Mouse (Mus musculus): Measurements from ENCODE around the gene Pecam1.
"Not testable (repeated sequence)": the region's sequence is repeated elsewhere in the genome, so short reads cannot be mapped to it uniquely, and the experiment has no call there.

The Pecam1 gene

DNA sequence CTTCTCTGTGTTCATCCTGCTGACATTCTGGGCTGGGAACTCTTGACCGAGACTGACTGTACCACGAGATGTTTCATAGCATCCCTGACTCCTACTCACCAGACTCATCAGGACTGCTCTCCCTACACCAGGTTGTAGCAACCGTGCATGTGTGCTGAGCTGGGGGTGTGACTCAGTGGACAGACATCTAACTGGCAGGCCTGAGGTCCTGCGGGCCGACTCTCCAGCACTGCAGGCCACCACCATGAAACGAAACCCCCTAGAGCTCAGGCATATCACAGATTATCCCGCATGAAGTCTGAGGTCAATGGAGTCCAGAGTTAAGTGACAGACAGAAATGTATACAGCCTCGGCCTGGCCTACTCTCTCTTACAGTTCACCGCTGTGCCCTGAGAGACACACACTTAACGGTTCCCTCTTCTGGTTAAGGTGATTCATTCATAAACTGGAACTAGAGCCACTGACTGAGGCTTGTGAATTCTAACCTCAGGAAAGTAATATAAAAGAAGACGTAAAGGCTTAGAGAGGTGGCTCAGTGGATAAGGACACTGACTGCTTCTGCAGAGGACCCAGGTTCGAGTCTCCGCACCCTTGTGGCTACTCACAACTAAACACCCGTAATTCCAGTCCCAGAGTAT is 83.8 kb downstream of the Pecam1 start:
- DNase-seq (ENCODE audit: low spot score in 2 of 2): no peak

DNA sequence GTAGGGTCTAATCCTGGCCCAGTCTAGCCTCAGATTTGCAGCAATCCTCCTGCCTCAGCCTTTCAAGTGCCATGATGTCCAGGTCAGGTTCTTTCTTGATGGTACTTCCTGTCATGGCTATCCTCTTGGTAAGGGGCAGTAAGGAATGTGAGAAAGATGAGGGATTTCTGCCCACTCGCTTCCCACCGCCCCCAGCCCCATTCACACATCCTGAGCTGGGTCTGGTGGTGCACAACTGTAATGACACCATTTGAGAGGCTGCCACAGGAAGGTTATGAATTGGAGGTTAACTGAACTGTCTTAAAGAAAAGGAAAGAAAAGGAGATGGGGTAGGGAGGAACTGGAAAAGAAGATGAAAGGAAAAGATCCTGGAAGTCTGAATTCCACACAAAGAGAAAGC is 84.6 kb downstream of the Pecam1 start:
- no peak for DNase-seq (ENCODE audit: low spot score in 2 of 2)

DNA sequence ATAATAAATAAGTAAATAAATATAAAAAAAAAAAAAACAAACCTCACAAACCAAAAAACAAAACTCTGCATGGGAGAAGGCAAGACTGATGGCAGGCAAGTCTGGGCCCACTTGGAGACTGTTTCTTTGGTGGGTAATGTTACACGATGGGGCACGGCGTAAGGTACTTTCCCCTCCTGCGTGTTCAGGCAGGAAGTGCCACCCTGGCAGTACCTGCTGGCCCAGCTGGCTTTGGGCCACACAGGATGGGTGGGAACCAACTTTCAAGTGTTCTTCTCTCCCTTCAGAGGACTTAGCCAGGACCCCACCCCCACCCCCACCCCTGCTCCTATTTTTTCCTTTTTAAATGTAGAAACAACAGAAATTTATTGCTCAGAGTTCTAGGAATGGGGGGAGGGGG is 85.1 kb downstream of the Pecam1 start:
- no peak for DNase-seq (ENCODE audit: low spot score in 2 of 2)

DNA sequence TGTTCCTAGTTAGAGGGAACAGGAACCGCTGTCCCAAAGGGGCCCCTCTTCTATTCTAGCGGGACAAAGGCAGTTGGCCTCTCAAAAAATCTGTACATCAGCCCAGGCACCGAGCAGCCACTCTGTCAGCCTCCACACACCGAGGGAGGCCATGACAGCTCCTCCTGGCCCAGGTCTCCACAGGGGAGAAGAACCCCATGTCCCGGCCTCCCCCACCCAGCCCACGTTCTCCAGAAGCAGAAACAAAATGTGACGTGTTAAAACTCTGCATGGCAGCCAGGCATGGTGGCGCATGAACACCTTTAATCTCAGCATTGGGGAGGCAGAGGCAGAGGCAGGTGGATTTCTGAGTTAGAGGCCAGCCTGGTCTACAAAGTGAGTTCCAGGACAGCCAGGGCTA is 85.7 kb downstream of the Pecam1 start:
- no peak for DNase-seq (ENCODE audit: low spot score in 2 of 2)

DNA sequence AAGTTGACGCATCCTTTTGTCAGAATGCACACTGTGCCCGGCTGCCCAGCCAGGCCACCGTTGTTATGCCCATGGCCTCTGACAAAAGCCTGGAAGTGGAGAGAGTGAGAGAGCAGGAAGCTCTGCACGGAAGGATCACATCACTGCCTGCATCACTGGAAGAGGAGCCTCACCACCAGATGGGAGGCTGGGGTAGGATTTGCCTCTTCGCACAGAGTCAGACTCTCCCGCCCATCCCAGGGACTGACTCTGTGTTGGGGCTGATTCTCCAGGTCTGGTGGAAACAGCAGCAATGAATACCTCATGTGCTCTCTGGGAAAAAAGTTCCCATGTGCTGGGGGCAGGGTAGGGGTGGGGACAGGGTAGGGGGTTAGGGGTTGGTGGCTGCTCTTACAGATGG is 86.6 kb downstream of the Pecam1 start:
- DNase-seq (ENCODE audit: low spot score in 2 of 2): no peak

DNA sequence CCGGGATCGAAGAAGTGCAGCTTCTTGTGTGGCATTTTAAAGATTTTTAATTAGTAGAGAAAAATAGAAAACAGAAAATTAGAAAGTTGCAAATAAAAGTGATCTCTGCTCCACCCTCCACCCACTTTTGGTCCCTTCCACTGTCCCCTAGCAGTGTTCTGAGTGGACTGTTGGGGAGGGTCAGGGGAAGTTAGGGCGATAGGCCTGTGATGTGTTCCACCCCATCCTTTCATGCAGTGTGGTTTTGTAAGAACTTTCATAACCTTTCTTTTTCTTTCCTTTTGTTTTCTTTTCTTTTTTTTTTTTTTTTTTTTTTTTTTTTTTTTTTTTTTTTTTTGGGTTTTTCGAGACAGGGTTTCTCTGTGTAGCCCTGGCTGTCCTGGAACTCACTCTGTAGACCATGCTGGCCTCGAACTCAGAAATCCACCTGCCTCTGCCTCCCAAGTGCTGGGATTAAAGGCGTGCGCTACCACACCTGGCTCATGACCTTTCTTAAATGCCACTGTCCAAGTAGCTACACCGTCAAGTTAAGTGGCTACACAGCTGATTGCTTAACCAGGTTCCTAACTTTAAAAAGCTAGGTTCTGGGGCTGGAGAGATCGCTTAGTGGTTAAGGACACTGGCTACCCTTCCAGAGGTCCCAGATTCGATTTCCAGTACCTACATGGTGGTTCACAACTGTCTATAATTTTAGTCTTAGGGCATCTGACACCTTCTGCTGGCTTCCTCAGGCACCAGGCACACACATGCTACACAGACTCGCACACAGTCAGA is 87.6 kb downstream of the Pecam1 start:
- no peak for DNase-seq (ENCODE audit: low spot score in 2 of 2)

DNA sequence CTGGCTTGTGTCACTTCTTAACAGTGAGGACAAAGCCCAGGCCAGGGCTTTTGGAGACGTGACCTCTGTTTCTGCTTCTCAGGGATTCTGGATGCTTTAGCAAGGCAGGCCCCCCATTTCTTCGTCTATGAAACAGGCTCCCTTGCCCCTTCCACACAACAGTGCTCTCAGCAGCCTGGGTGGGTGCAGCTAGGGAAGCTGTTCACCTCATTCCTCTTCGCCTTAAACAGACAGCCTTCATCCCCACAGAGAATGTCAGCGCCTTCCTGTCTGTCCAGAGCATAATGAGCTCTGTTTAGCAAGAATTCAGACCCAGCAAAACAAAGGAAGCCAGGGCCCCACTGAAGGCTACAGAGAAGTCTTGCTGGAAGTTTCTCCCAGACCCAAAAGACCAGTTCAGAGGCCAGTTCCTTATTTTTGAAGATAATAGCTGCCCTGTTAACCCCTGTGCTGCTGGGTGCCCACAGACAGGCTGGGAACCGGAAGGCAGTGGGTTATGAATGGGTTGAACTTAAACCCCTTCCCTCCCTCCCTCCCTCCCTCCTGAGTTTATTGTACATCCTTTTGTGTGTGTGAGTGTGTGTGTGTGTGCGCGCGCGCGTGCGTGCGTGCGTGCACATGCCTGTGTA is 89.9 kb downstream of the Pecam1 start:
- no peak for DNase-seq (ENCODE audit: low spot score in 2 of 2)

DNA sequence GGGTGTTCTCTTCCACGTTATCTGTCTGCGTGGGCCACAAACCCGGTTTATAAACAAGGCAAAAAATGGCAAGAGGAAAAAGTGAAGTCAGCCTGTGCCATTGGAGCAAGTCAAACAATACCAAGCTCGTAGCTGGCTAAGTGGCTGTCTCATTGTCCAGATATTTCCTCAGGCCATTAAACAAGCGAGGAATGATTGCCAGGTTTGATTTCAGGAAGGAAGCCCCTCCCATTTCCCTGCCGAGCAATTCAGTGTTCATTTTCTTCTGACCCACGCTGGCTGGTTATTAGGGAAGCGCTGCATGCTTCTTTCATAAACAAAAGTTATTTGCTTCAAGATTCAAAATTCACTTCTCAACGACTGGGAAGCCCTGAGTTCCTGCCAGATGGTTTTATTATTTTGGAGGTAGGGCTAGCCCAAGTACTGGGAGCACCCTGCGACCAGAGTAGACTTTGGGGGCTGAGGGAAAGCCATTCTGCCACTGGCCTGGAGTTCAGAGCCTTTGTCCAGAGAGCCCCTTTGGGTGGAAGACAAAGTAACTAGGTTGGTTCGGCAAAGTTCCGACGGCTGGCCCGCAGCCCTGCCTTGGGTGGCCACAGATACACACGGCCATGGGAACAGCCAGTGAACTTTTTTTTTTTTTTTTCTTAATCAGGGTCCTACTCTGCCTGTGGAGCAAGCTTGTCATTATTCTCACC is 90.7 kb downstream of the Pecam1 start:
- DNase-seq (ENCODE audit: low spot score in 2 of 2): no peak

DNA sequence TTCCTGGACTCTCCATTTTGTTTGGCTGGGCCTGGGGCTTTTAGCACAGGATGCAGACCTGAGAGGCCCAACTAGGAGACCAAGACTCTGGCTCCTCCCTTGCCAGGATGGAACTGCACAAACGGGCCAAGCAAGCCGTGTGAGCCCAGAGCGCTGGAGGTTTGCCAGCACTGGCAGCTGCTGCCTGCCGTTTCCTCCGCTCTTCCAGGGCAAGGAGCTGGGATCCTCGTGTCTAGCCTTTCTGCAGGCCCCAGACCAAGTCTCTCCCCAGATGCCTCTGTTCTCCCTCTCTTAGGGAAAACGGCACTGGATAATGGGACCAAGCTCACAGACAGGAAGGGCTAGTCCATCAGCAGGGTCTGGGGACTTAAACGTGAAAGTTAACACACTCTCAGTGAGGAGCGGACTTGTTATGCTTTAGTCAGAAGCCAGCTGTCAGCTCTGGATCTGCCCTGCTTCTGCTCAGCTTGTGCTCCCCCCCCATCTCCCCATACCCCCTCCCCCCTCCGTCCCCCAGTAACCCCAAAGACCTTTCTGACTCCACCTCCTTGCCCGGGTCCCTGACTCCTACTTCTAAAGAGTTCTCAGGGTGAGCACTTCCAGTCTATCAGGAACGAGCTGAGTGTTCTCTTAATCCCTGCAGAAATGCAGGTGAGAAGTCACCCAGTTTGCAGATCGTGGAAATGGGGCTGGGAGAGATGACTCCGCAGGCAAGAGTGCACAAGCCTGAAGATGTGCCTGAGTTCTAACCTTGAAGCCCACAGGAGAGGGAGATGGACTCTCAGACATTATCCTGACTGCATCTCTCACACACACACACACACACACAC is 92.2 kb downstream of the Pecam1 start:
- peak; percentile 70 to 78 for DNase-seq (ENCODE audit: low spot score in 2 of 2)

DNA sequence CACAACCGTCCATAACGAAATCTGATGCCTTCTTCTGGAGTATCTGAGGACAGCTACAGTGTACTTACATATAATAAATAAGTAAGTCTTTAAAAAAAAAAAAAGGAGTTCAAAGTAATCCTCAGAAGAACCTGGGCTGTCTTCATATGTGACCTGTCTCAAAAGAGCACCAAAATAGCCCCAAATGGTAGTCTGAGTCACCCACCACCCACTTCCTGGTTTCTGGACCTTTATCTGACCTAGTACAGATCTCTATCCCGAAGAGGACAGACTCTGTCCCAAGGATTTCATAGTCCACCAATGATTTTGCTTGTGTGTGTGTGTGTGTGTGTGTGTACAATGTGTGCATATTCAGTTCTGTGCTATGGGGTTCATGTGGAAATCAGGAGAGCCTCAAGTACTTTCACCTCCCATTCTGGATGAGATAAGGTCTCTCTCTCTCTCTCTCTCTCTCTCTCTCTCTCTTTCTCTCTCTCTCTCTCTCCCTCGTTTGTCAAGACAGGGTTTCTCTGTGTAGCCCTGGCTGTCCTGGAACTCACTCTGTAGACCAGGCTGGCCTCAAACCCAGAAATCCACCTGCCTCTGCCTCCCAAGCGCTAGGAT is 93.4 kb downstream of the Pecam1 start:
- DNase-seq (ENCODE audit: low spot score in 2 of 2): not testable (repeated sequence)

DNA sequence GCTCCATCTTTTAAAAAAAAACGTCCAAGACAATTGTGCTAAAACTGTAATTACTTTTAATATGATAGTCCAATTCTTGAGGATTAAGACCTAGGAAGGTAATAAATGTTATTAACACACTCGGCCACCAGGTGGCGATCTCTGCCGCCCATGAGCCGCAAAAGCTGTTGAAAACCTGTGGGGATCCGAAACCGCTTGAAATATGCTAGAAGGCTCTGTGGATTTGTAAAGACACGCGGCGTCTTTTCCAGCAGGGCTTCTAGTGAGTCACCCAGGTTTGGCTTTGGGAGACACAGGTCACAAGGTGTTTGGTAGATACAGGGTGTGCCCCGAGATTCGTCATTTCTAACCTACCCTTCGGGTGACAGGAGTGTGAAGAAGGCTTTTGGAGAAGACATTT is 102.1 kb downstream of the Pecam1 start:
- DNase-seq (ENCODE audit: low spot score in 2 of 2): peak in 1 of 2 experiments; percentile 61

DNA sequence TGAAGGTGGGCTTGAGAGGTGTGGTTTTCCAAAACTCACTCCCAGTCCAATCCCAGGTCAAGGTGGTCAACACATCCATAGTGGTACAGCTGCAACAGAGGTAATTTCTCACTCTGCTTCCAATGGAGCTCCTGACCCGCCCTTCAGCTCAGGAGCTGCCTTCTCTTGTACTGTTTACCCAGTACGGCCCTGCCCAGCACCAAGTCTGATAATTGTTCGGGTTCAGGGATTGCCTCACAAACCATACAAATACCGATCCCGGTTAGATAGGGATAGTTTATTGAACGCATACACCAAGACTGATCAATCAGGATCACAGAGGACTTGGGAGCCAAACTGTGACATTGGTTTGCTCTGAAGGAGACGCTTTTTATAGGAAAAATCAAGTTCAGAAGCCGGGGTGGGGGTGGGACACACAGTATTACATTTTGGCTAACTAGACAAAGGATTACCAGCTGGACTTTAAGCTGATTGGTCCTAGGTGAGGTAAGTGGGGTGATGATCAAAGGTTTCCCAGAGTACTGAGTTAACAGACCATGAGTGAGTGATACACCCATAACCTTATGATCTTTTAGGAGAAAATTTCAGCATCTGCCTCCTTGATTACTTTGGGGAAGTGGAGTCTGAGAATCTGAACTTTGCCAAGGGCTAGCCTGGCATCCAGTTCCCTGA is 107.3 kb downstream of the Pecam1 start:
- no peak for DNase-seq (ENCODE audit: low spot score in 2 of 2)

DNA sequence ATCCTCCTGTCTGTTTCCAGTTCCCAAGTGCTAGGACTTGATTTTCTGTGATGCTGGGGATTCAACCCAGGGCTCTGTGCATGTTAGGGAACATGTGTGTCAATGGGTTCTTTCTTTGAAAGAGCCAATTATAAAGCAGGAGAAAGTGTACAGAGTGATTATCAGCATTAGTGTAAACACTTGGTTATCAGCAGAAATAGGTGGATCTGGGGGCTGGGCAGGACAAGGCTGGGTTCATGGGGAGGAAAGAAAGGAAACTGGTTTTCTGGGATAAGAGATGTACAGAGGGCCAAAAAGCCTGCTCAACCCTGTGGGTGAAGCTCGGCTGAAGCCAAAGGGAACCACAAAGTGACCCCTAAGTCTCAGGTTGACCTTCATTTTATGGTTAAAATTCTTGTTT is 108.8 kb downstream of the Pecam1 start:
- DNase-seq (ENCODE audit: low spot score in 2 of 2): no peak

DNA sequence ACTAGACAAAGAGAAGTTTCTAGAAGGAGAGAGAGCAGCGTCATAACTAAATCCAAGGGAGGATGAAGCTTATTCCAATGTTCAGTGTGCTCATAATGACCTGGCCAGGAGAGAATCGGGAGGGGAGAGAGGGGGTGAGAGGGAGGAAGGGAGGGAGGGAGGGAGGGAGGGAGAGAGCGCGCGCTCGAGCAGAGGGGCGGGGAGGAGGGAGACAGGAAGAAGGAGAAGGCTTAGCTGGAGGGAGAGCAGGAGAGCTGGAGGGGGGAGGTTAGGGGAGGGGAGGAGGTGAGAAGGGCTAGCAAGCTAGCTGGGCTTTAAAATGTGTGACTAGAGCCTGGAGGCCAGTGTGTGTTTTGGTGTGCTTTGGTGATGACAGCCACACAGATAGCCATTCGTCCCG is 110.4 kb downstream of the Pecam1 start:
- DNase-seq (ENCODE audit: low spot score in 2 of 2): no peak

DNA sequence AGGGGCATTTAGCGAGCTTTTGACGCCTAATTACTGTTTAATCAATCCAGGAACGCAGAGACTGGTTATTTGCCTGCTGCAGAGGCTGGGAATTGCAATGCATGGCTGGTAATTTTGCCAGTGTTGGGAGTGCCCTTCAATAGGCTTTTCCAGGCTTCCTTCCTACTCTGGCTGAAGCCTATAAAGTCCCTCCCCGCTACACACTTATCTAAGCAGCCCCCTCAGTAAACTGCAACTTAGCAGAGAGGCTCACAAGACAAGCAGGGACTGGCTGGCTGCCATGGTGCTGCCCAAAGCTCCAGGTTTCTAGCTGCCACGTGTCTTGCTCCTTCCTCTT is 111.1 kb downstream of the Pecam1 start:
- no peak for DNase-seq (ENCODE audit: low spot score in 2 of 2)

DNA sequence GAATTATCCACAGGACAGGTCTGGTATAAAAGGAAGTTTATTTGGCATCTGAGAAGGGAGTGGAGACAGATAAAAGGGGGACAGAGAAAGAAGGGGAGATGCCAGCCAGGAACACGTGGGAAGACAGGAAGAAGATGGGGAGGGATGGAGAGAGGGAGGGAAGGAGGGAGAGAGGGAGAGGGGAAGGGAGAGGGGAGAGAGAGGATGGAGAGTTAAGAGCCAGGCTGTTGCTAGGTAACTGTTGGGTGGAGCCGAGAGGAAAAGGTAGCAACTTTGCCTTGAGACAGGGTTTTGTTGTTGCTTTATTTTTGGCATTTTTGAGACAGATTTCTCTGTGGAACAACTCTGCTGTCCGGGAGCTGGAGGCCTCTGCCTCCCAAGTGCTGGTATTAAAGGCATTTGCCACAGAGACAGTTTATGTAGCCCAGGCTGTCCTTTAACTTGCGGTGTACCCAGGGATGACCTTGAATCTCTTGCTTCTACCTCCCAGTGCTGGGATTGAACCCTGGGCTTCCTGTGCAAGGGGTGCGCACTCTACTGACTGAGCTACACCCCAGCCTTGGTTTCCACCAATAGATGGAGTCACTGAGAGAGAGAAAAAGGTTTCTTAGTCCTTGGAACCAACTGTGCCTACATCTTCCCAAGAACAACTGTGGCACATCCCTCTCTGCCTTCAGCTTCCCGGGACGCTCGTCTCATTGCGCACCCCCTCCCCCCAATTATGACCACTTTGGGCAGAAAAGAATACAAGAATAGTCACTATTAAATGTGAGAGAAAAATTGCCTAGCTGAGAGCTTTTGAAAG is 111.7 kb downstream of the Pecam1 start:
- no peak for DNase-seq (ENCODE audit: low spot score in 2 of 2)

DNA sequence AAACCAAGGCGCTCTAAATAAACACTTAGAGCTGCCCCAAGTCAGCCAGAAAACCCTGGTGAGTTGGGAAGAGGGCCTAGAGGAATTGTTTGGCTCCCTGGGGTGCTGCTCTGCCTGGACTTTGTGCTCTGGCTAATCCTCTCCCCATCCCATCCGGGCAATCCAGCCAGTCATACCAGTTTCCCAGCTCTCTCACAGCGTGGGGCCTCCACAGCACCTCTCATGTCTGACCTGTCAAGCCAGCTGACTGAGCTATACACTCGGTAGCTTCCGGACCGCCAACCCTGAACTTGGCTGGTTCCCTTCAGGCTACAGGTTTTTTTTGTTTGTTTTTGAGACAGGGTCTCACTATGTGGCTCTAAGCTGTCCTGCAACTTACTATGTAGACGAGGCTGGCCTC is 112.7 kb downstream of the Pecam1 start:
- no peak for DNase-seq (ENCODE audit: low spot score in 2 of 2)

DNA sequence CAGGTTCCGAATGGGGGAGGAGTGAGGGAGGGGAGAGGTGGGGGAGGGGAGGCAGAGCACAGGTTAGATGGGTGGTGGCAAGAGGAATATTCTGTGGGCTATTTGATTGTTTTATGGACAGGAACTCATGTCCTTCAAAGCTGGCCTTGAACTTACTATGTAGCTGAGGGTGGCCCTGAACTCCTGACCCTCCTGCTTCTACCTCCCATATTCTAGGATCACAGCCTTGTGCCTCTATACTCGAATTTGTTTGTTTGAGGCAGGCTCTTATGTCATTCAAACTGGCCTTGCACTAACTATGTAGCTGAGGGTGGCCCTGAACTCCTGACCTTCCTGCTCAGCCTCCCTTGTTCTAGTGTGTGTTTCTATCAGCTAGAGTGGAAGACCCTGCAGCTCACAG is 114.5 kb downstream of the Pecam1 start:
- DNase-seq (ENCODE audit: low spot score in 2 of 2): no peak

DNA sequence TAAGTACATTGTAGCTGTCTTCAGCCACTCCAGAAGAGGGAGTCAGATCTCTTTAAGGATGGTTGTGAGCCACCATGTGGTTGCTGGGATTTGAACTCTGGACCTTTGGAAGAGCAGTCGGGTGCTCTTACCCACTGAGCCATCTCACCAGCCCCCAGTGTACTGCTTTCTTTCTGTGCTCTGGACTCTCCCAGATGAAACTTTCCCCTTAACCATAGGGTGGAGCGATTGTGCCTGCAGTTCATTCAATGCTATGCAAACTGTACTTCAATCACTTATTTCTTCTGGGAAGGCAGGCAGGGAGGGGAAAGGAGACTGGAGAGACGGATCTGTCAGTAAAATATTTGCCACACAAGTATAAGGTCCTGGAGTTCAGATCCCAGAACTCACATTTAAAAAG is 116.3 kb downstream of the Pecam1 start:
- not testable (repeated sequence) for DNase-seq (ENCODE audit: low spot score in 2 of 2)

DNA sequence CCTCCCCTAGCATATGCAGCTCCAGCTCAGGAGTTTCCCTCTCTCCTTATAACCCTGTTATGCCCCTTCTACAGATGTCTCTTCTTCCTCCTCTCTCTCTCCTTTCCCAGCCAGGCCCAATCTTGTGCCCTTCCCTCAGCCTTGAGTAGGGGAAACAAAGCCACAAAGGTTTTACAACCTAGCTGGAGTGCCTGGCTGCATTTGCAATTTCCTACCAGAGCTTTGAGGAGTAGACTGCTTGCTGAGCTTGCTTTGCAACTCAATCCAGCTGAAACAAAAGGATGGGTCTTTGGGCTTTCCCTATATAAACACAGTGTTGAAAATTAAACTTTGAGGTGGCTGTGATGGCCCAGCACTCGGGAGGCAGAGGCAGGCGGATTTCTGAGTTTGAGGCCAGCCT is 117.0 kb downstream of the Pecam1 start:
- no peak for DNase-seq (ENCODE audit: low spot score in 2 of 2)
